Mouse (Mus musculus) natural killer cell, adult 2 months (primary cell): Measurements from ENCODE around the gene Tymp.

Experiments
- DNase-seq, 2 experiments: peaks; one replicate each; pipeline ENCODE4 v3.0.0; 2022; ENCODE audit warnings: low spot score in 2 of 2

Gene Tymp

DNA sequence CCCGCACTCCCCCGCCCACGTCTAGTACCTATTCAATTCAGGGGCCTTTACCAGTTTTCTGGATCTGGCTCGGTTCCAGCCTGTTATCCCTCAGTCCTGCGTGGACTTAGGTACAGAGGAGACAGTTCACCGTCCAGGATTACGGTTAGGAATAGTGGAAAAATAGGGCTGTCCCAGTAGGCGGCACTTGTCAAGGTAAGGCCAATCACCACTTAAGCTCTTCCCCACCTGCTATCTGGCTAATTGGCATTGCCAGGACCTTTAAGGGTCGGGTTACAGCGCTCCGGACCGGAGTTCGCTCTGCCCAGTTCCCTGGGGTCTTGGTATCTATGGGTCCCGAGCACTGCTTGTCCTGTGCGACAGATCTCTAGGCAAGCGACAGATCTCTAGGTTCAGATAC is at the start of gene Tymp:
Tymp (minus strand) TSS at position 83 of the 400 bp plus-strand sequence.
- no peak for DNase-seq

GRCm38 (mm10) chr15:89425711-89426121 is 48.9 kb upstream of the Tymp start, which contains the start of gene Cpt1b:
Gene Cpt1b, minus strand, starts transcription at chr15:89425863.
- DNase-seq, result no peak

- DNase-seq, result no peak
Observed at GRCm38 (mm10) chr15:89424621-89425020, 47.8 kb upstream of the Tymp start.

GRCm38 (mm10) chr15:89421938-89422337 is 45.1 kb upstream of the Tymp start:
- DNase-seq, result no peak

DNA sequence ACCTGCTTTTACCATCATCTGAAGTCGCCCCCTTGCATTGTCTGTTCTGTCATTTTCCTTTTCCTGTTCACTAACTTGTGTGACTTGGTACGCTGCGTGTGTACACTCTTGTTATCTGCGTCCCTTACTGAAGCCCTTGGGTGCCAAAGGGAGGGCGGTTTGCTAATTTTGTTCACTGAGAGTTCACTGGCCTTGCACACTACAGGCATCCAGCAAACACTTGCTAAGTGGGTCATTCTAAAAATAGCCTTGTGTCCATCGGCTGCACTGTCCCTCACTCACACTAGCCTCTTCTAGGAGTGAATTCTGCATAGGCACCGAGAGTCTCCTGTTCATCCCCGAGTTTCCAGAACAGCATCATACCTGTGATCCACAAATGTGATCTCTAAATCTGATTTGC is 38.4 kb upstream of the Tymp start:
- DNase-seq, result no peak

- no peak for DNase-seq
Observed at GRCm38 (mm10) chr15:89410118-89410517, 33.3 kb upstream of the Tymp start, which contains the start of gene Syce3. Gene Syce3, minus strand, starts transcription at chr15:89410503.

- DNase-seq, result no peak
Observed at GRCm38 (mm10) chr15:89406691-89407090, 29.9 kb upstream of the Tymp start.

GRCm38 (mm10) chr15:89404831-89405623 is 28.2 kb upstream of the Tymp start:
- DNase-seq, result no peak

DNA sequence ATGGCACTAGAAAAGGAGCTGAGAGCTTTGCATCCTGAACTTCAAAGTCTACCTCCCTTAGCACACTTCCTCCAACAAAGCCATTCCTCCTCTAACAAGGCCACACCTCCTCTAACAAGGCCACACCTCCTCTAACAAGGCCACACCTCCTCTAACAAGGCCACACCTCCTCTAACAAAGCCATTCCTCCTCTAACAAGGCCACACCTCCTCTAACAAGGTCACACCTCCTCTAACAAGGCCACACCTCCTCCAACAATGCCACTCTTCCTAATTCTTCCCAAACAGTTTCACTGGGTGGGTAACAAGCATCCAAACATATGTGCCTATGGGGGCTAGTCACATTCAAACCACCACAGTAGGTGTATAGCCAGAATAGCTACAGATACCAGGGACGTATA is 25.6 kb upstream of the Tymp start:
- DNase-seq, result no peak

GRCm38 (mm10) chr15:89399716-89400115 is 22.9 kb upstream of the Tymp start:
- DNase-seq, result no peak

GRCm38 (mm10) chr15:89398146-89398545 is 21.3 kb upstream of the Tymp start:
- no peak for DNase-seq

DNA sequence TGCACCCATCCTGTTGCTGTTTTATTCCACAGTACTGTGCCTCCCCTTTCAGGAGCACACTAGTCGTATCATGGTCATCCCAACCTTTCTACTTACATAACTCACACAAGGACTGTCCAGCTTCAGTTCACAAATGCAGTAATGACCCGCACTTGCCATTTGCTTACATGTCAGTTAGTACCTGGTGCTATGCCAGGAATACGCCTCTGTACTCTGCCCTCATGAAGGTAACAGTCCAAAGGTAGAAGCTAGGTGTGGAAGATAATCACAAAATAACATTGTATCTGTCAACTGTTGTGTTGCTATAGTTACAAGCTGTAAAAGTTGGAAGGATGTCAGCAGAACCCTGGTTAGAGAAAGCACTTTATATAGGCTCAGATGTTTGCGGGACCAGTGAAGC is 20.0 kb upstream of the Tymp start:
- DNase-seq, result no peak

DNA sequence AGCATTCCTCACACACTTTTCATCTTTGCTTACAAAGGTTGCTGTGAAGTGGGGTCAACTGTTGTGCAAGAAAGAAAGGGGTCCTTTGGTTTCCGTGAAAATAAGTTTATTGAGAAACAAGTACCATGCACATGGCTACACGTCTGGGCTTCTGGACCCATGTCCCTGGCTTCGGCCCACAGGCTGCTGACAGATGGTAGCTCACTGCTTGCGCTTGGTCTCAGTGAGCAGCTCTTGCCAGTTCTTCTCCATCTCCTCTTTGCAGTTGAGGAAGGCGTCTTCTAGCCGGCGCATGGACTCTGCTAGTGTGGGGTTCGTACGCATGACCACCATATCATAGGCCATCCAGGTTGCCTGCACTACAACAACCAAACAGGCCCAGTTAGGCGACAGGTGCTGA is 13.2 kb upstream of the Tymp start:
- DNase-seq, result no peak

DNA sequence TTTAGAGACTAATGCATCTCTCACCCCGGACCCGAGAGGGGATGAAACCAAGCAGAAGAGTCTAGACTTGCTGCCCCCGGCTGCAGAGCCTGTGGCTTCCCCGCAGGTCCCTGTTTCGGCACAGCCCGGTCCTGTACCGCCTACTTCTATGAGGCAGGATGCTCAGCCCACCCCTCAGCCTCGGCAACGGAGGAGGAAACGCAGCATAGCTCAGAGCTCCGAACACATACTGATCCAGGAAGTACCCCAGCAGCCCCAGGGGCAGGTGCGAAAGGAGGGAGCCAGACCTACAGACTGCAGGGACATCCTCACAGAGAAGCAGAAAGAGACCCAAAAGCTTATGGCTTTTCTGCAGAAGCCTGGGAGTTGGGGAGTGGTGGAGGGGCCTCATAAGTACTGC is 10.3 kb upstream of the Tymp start:
- no peak for DNase-seq

DNA sequence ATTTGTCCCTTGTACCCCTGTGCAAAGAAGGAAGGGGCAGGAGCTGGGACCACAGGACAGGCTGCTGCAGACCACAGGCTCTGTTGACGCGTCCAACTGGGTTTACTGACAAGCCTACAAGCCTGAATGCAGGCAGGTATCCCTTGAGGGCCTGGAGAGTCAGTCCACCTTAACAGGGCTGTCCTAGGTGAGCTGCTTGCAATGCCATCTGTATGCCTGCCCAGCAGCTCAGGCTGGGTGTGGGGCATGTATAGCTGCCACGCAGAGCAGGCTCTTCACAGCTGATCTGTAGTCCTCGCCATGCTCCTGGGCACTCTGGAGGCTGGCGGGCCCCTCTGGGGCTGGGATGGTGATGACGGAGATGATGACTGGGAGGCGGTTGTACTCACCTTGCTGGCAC is 7.8 kb upstream of the Tymp start, which contains the start of gene Klhdc7b:
Klhdc7b (plus strand) TSS at position 301 of the 400 bp plus-strand sequence.
- DNase-seq, result no peak

GRCm38 (mm10) chr15:89379429-89379828 is 2.6 kb upstream of the Tymp start:
- DNase-seq, result no peak

- no peak for DNase-seq
Observed at GRCm38 (mm10) chr15:89378831-89379401, 2.1 kb upstream of the Tymp start, which contains the start of gene Odf3b. Gene Odf3b, minus strand, starts transcription at chr15:89379282.

DNA sequence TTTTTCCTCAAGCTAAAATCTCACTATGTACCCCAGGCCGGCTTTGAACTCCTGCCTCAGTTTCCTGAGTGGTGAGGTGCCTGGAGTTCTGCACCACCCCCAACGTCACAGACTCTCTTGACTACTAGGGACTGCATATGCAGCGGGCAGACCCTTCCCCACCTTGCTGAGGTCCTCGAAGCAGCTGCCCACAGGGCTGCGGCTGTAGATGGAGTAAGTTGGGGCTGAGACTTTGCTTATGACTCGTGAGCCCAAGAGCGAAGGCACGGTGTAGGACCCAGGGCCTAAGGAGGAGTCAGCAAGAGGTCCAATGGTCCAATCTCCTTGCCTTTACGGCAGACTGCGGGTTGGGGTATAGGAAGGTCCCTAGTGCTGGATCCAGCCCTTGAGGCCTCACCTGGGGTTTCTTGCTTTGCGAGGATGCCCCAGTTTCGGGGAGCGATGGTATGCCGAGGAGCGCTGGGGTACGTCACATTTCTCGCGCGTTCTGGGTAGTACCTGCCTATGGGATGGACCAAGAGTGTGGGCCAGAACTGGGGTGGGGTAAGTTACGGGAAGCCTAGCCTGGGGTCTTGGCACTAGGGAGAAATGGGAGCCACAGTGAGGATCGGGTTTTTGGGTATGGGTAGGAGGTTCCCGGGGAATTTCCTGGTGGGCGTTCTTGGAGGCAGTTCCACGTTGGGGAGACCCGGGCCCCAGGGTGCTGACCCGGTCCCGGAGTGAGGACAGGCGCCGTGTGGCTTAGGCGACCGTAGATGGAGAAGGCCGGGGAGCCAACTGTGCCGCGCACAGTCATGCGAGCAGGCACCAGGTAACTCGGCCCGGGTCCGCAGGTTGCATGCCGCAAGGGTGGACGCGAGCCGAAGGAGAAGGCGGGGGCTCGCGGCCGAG is 1.3 kb upstream of the Tymp start:
- no peak for DNase-seq

DNA sequence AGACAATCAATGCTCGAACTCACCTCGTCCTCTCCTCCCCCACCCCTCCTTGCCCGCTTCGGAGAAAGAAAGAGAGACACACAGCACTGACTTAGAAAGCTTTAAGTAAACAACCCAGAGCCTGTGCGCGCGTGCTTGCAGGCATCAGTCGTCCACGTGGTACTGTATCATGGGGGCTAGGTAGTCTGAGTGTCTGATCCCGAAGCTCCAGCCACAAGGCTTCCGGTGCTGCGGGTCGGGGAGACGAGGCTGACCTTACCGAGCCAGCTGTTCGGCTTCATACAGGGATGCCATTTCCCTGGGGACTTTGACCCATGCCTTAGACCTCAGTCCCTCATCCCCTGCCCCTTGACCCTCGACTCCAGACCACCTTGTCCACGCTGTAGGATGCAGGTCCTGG is 523 bp upstream of the Tymp start:
- no peak for DNase-seq

DNA sequence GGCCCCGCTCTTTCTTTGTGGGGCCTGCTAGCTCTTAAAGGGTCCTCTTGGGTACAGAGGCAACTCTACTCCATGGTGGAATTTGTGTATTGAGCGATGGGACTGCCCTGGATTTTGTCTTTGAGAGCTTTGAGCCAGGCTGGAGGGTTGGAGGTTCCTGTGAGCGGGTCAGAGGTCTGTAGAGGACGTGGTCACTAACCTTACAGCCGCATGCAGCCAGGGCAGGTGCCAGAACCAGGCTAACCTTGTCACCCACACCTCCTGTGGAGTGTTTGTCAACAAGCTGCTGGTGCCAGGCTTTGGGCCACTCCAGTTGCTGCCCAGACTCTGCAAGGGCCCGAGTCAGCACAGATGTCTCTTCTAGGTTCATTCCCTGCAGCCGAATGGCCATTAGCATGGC is 799 bp downstream of the Tymp start:
- DNase-seq, result no peak

DNA sequence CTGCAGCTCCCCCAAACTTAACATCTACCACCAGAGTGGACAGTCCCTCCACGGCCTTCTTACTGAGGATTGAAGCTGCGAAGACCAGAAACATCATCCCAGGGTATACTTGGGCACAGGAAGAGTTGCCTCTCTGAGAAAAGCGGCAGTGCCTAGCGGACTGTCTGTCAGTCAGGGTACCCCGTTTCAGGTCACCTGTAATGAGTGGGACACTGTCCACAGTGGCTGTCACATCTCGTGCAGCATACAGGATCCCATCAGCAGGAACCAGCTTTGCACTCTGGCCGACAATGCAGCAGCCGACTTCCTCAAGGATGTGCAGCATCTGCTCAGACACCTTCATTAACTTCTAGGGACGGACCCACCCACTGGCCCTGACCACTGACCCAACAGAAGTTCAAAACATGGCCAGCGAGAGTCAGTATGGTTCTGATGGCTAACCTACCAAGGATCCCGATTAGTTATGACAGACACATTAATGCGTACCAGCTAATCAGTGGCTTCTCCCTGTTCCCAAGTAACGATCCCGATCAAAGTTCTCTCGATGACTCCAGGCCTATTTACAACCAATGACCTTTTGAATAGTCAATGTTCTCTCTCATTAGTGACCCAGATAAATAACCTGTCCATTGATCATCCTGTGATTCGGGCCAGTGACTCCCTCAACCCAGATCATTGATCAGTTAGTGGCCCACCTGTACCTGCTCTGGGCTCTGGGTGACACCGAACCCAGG is 1.9 kb downstream of the Tymp start:
- DNase-seq, result no peak

DNA sequence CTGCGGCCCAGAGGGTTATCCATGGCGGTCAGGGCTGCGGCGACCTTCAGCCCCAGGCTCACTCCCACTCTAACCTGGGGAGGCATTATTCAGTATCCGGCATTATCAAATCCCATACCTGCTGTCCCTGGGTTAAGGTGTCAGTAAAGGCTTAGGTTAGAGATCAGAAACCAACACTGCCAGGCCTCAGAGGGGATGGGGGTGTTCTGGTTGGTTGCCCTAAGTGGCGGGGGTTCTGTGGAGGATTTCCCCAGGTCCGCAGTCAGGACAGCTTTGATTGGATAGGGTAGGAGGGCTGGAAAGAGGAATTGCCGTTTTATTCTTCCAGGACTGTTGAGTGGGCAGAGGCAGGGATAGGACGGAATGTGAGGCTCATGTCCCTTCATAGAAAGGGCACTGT is 2.5 kb downstream of the Tymp start:
- no peak for DNase-seq
